Mouse (Mus musculus): ENCODE results near the gene Zcchc2.

- TF ChIP-seq TAL1 (IDR thresholded peaks at IDR 0.05; ENCODE audit: low read length): no peak
- peak in 1 of 3 experiments; percentile 19; a peak in 1 of 6 replicates for TF ChIP-seq CTCF (IDR thresholded peaks at IDR 0.05 in 2 of 3, conservative IDR thresholded peaks at IDR 0.05 in 1 of 3; ENCODE audit: control insufficient read depth in 1 of 3, insufficient read depth in 1 of 3, low read depth in 2 of 3, low read length in 3 of 3, poor library complexity in 1 of 3, severe bottlenecking in 1 of 3)
These were observed 69.5 kb downstream of the Zcchc2 start for GRCm38 (mm10) chr1:106059516-106060277.

All from MEL (cell line).